Mouse (Mus musculus): ENCODE results near the gene Shtn1. TPM values are rescaled to one million over a fixed set of nuclear protein-coding genes. Genes with fewer than 3 reads are reported as not detected.

The Shtn1 gene
- polyA plus RNA-seq, 1 experiment, result 3.4 TPM

- H3K4me1 ChIP-seq (ENCODE audit: control insufficient read depth, insufficient read depth, low read length), result no peaks in the 10 kb centered on the region
- H3K4me3 ChIP-seq (ENCODE audit: low read depth, low read length), result no peak overlapping the region
- H3K27me3 ChIP-seq (ENCODE audit: control insufficient read depth, insufficient read depth, low read length, poor library complexity, severe bottlenecking), result no peaks in the 10 kb centered on the region
- no peaks in the 10 kb centered on the region; the same call in 1 of the 2 replicates for H3K9me3 ChIP-seq (replicated peaks; ENCODE audit: control insufficient read depth, insufficient read depth, low read length, poor library complexity, severe bottlenecking)
- TF ChIP-seq POLR2A (IDR thresholded peaks at IDR 0.05; ENCODE audit: insufficient read depth, low read length) (no peak), CTCF (IDR thresholded peaks at IDR 0.05; ENCODE audit: low read depth, low read length) (peak; percentile 11), EP300 (IDR thresholded peaks at IDR 0.05; ENCODE audit: insufficient read depth, low read depth, low read length) (no peak)
- H3K9ac ChIP-seq (ENCODE audit: low read depth, poor library complexity, severe bottlenecking), result no peak overlapping the region
- H3K27ac ChIP-seq (ENCODE audit: insufficient read depth, low read length), result no peak overlapping the region
- no peaks in the 10 kb centered on the region for H3K36me3 ChIP-seq (ENCODE audit: control insufficient read depth, insufficient read depth, low read length, poor library complexity, severe bottlenecking)
These were observed 8.4 kb upstream of the Shtn1 start for GRCm38 (mm10) chr19:59084296-59084695.

- H3K27me3 ChIP-seq (ENCODE audit: control insufficient read depth, insufficient read depth, low read length, poor library complexity, severe bottlenecking), result 0 out of 2 replicates have a peak, but pooled peaks cover 2% of the 10 kb centered on the region
- H3K4me3 ChIP-seq (ENCODE audit: low read depth, low read length), result no peak overlapping the region
These were observed 231 bp upstream of the Shtn1 start for GRCm38 (mm10) chr19:59076131-59076530.

GRCm38 (mm10) chr19:59074841-59075471 lies 944 bp downstream of the Shtn1 start:
- peak overlapping the region; percentile 56 for H3K4me3 ChIP-seq (ENCODE audit: low read depth, low read length)
- TF ChIP-seq CTCF (IDR thresholded peaks at IDR 0.05; ENCODE audit: low read depth, low read length), result no peak
- no peaks in the 10 kb centered on the region for H3K9me3 ChIP-seq (replicated peaks; ENCODE audit: control insufficient read depth, insufficient read depth, low read length, poor library complexity, severe bottlenecking)
- 0 out of 2 replicates have a peak, but pooled peaks cover 2% of the 10 kb centered on the region for H3K27me3 ChIP-seq (ENCODE audit: control insufficient read depth, insufficient read depth, low read length, poor library complexity, severe bottlenecking)
- H3K27ac ChIP-seq (ENCODE audit: insufficient read depth, low read length), result no peak overlapping the region
- peak overlapping the region; percentile 49 for H3K9ac ChIP-seq (ENCODE audit: low read depth, poor library complexity, severe bottlenecking)
- no peaks in the 10 kb centered on the region for H3K36me3 ChIP-seq (ENCODE audit: control insufficient read depth, insufficient read depth, low read length, poor library complexity, severe bottlenecking)
- no peaks in the 10 kb centered on the region for H3K4me1 ChIP-seq (ENCODE audit: control insufficient read depth, insufficient read depth, low read length)

More at GRCm38 (mm10) chr19:59076131-59076530, 231 bp upstream of the Shtn1 start:
- no peaks in the 10 kb centered on the region for H3K9me3 ChIP-seq (replicated peaks; ENCODE audit: control insufficient read depth, insufficient read depth, low read length, poor library complexity, severe bottlenecking)
- H3K9ac ChIP-seq (ENCODE audit: low read depth, poor library complexity, severe bottlenecking), result no peak overlapping the region
- H3K4me1 ChIP-seq (ENCODE audit: control insufficient read depth, insufficient read depth, low read length), result no peaks in the 10 kb centered on the region
- H3K36me3 ChIP-seq (ENCODE audit: control insufficient read depth, insufficient read depth, low read length, poor library complexity, severe bottlenecking), result no peaks in the 10 kb centered on the region
- no peak overlapping the region for H3K27ac ChIP-seq (ENCODE audit: insufficient read depth, low read length)
- TF ChIP-seq EP300 (IDR thresholded peaks at IDR 0.05; ENCODE audit: insufficient read depth, low read depth, low read length), result no peak
- TF ChIP-seq POLR2A (IDR thresholded peaks at IDR 0.05; ENCODE audit: insufficient read depth, low read length), result no peak

GRCm38 (mm10) chr19:59074381-59074780 lies 1.5 kb downstream of the Shtn1 start:
- H3K4me3 ChIP-seq (ENCODE audit: low read depth, low read length), result no peak overlapping the region
- H3K27ac ChIP-seq (ENCODE audit: insufficient read depth, low read length), result no peak overlapping the region
- H3K9me3 ChIP-seq (replicated peaks; ENCODE audit: control insufficient read depth, insufficient read depth, low read length, poor library complexity, severe bottlenecking), result no peaks in the 10 kb centered on the region
- TF ChIP-seq POLR2A (IDR thresholded peaks at IDR 0.05; ENCODE audit: insufficient read depth, low read length), result no peak
- no peak for TF ChIP-seq EP300 (IDR thresholded peaks at IDR 0.05; ENCODE audit: insufficient read depth, low read depth, low read length)
- TF ChIP-seq CTCF (IDR thresholded peaks at IDR 0.05; ENCODE audit: low read depth, low read length), result no peak
- H3K4me1 ChIP-seq (ENCODE audit: control insufficient read depth, insufficient read depth, low read length), result no peaks in the 10 kb centered on the region
- 0 out of 2 replicates have a peak, but pooled peaks cover 2% of the 10 kb centered on the region for H3K27me3 ChIP-seq (ENCODE audit: control insufficient read depth, insufficient read depth, low read length, poor library complexity, severe bottlenecking)
- no peak overlapping the region for H3K9ac ChIP-seq (ENCODE audit: low read depth, poor library complexity, severe bottlenecking)
- H3K36me3 ChIP-seq (ENCODE audit: control insufficient read depth, insufficient read depth, low read length, poor library complexity, severe bottlenecking), result no peaks in the 10 kb centered on the region

GRCm38 (mm10) chr19:59073006-59073405 lies 2.9 kb downstream of the Shtn1 start:
- no peak overlapping the region for H3K9ac ChIP-seq (ENCODE audit: low read depth, poor library complexity, severe bottlenecking)
- H3K36me3 ChIP-seq (ENCODE audit: control insufficient read depth, insufficient read depth, low read length, poor library complexity, severe bottlenecking), result no peaks in the 10 kb centered on the region
- no peaks in the 10 kb centered on the region for H3K4me1 ChIP-seq (ENCODE audit: control insufficient read depth, insufficient read depth, low read length)
- no peak overlapping the region for H3K27ac ChIP-seq (ENCODE audit: insufficient read depth, low read length)
- H3K4me3 ChIP-seq (ENCODE audit: low read depth, low read length), result no peak overlapping the region
- 0 out of 2 replicates have a peak, but pooled peaks cover 2% of the 10 kb centered on the region for H3K27me3 ChIP-seq (ENCODE audit: control insufficient read depth, insufficient read depth, low read length, poor library complexity, severe bottlenecking)
- TF ChIP-seq POLR2A (IDR thresholded peaks at IDR 0.05; ENCODE audit: insufficient read depth, low read length), result no peak
- TF ChIP-seq EP300 (IDR thresholded peaks at IDR 0.05; ENCODE audit: insufficient read depth, low read depth, low read length), result no peak
- TF ChIP-seq CTCF (IDR thresholded peaks at IDR 0.05; ENCODE audit: low read depth, low read length), result no peak
- no peaks in the 10 kb centered on the region for H3K9me3 ChIP-seq (replicated peaks; ENCODE audit: control insufficient read depth, insufficient read depth, low read length, poor library complexity, severe bottlenecking)

GRCm38 (mm10) chr19:59071979-59072378 lies 3.9 kb downstream of the Shtn1 start:
- Histone ChIP-seq H3K27ac (ENCODE audit: insufficient read depth, low read length) (no peak overlapping the region), H3K36me3 (ENCODE audit: control insufficient read depth, insufficient read depth, low read length, poor library complexity, severe bottlenecking) (no peaks in the 10 kb centered on the region), H3K4me1 (ENCODE audit: control insufficient read depth, insufficient read depth, low read length) (no peaks in the 10 kb centered on the region), H3K27me3 (ENCODE audit: control insufficient read depth, insufficient read depth, low read length, poor library complexity, severe bottlenecking) (0 out of 2 replicates have a peak, but pooled peaks cover 2% of the 10 kb centered on the region), H3K4me3 (ENCODE audit: low read depth, low read length) (no peak overlapping the region), H3K9ac (ENCODE audit: low read depth, poor library complexity, severe bottlenecking) (no peak overlapping the region), H3K9me3 (replicated peaks; ENCODE audit: control insufficient read depth, insufficient read depth, low read length, poor library complexity, severe bottlenecking) (no peaks in the 10 kb centered on the region)
- no peak for TF ChIP-seq POLR2A (IDR thresholded peaks at IDR 0.05; ENCODE audit: insufficient read depth, low read length)
- TF ChIP-seq CTCF (IDR thresholded peaks at IDR 0.05; ENCODE audit: low read depth, low read length), result no peak
- no peak for TF ChIP-seq EP300 (IDR thresholded peaks at IDR 0.05; ENCODE audit: insufficient read depth, low read depth, low read length)

Measured in ES-Bruce4 (cell line).